Mouse (Mus musculus) mouse trophoblast stem cell (cell line): ENCODE measurements around the gene Camk2g.

Source experiments
- in situ Hi-C, 2 experiments: fragments of 300-500 bp; cut with MseI, MboI; formaldehyde crosslinking; loops; 2 replicates in 1 of 2; 3 replicates in 1 of 2; pipeline ENCODE4 v1.15.1; 2025

The Camk2g gene

GRCm38 (mm10) chr14:20785231-20785630 lies 8.7 kb downstream of the Camk2g start:
- in situ Hi-C loops = no loop called here

DNA sequence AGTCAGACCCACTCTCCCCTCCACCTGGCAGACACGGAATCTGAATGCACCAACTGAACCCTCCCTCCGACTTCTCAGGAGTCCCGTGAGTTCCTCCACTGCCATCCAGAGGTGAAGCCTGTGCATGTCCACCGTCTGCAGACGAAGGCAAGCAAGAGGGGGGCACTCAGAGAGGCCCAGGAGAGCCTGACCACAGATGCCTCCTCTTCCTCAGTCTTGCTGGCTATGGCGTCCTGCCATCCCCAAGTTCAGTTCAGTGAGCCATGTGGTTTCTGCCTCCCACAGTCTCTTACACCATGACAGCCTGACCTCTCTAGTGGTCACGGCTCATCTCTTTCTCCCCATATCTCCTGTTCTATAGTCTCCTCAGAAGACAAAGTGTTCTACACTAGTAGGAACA lies 9.2 kb downstream of the Camk2g start:
- in situ Hi-C loops = no loop called here

DNA sequence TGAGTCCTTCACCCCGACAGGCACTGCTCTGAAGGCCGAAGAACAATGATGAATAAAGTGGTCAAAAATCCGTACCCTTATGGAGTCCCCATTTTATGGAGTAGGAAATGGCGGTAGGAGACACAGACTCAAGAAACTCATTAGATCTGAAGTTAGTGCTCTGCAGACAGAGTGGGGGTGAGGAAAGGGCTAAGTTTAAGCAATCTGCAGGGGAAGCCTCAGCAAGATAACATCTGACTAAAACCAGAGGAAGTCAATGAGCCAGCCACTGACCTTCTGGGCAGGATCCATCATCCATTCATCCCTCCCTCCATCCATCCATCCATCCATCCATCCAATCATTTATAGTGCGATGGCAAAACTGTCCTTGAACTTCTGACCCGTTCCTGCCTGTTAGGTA lies 10.4 kb downstream of the Camk2g start:
- in situ Hi-C loops = no loop called here

DNA sequence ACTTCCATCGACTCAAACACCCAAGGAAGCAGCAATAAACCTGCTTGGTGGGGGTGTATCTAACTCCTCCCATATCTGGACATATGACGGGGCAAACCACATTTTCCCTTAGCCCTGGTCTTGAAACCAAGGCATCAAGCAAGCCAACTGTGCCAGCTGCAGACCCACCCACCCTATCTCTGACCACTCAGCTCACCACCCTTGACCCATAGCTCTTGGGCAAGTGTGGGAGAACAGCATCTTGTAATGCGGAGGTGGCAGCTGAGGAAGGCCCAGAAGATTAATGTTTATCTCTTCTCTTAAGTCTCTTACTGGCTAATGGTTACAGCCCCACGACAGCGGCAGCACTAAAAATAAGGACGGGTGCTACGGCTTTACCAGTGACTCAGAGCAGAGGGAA lies 11.0 kb downstream of the Camk2g start:
- in situ Hi-C loops = no loop called here

DNA sequence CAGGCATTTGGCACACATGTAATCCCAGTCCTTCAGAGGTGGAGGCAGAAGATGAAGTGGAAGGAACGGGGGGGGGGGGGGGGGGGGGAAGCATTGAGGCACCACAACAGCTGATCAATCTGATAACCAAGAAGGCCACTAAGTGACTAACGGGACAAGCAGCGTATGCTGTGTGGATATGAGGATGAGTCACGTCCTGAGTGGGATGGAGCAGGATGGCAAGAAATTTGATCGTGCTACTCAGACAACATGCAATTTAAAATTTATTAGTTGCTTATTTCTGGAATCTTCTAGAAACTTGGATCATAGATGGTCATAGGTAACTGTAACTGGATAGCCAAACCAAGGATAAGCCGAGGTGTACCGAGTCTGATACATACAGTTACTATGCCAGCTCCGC lies 13.7 kb downstream of the Camk2g start:
- in situ Hi-C loops = no loop called here

DNA sequence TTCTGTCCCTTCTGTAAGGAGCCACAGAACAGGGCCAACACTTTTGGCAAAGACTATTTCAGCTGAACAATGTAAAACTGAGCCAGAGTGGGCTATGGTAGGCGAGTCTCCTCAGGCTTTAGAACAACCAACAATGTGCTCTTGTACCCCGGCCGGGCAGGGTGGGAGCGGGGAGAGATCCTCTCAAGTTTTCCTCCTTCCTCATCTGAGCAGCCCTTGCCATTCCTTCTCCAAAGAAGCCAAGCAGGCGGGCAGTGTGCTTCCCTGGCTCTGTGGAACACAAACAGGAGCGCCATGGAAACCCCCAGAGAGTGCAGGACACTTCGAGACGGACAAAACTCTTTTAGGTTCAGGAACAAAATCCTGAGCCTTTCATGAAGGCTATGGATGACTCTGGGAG lies 15.4 kb downstream of the Camk2g start:
- in situ Hi-C loops = no loop called here

- in situ Hi-C loops = no loop called here
These were observed 18.2 kb downstream of the Camk2g start for GRCm38 (mm10) chr14:20775661-20776060.

DNA sequence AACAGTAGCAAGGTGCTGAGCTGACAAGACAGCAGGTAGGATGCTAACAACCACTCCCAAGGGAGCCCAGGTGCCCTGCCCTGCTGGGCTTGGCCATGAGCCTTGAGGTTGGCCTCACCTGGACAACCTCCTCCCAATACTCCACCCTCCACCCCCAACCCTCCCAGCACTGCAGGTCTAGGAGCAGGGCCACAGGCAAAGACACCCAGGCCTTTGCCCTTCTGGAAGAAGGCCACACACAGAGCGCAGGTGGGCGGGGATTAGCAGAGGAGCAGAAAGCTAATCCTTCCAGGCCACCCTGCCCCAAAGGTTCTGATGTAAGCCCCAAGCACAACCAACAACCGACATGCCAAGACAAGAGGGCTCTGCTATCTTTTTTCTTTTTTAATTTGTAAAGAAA lies 20.5 kb downstream of the Camk2g start:
- in situ Hi-C loops = no loop called here

GRCm38 (mm10) chr14:20772808-20773207 lies 21.1 kb downstream of the Camk2g start:
- in situ Hi-C loops = no loop called here

GRCm38 (mm10) chr14:20771941-20772340 lies 21.9 kb downstream of the Camk2g start:
- in situ Hi-C loops = no loop called here

DNA sequence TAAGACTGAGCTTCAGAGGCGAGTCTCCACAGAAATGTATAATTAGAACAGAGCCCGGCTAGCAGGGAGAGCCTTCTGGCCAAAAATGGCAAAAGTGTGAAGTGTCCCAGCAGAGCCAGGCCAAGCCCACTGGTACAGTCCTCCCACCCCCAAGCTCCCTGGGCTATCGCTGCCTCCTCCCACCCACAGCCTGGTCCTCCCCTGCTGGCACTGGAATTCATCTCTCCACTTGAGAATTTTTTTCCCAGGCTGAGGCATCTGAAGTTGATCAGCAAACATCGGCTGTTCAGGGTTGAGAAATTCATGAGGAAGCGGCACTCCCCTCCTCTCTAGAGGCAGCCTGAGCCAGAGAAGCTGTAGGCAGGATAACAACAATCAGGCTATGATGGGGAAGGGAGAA lies 25.3 kb downstream of the Camk2g start:
- in situ Hi-C loops = no loop called here

- in situ Hi-C loops = no loop called here
These were observed 26.0 kb downstream of the Camk2g start for GRCm38 (mm10) chr14:20767936-20768335.

- in situ Hi-C loops = no loop called here
These were observed 28.1 kb downstream of the Camk2g start for GRCm38 (mm10) chr14:20765642-20766258.

DNA sequence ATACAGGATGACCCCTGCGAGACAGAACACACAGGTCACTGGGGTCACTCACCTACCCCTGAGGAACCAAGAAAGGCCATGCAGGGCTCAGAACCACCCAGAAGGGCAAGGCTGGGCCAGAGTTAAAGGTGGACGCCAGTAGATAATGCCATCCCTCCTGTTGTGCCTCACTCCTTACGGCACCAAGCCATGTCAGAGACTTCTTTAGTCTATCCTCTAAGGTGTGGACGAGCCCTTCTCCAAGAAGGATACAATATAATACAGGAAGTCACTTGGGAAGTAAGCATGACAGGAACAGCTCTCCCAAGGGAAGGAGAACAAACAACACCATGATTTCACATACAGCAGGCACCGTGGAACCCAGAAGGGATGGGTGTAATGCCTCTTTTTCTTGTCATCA lies 28.9 kb downstream of the Camk2g start:
- in situ Hi-C loops = no loop called here

- in situ Hi-C loops = no loop called here
These were observed 35.0 kb downstream of the Camk2g start for GRCm38 (mm10) chr14:20758768-20759435.

- in situ Hi-C loops = no loop called here
These were observed 36.4 kb downstream of the Camk2g start for GRCm38 (mm10) chr14:20757370-20757907.

DNA sequence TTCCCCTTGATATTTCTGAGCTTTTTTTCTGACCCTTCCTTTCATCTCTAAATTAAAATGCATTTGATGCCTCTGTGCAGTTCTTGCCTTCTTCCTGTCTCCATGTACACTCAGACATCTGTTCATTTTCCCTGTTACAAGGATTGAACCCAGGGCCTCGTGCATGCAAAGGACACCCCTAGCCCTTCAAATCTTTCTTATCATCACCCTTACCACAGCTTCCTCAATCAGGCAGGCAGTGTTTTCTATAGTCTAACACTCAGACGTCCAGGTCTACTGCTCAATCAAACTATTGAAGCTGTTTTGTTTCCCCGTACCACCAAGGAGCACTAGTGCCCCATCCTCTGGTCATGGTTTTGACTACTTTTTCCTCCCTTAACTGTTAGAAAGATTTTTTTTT lies 40.1 kb downstream of the Camk2g start:
- in situ Hi-C loops = no loop called here

DNA sequence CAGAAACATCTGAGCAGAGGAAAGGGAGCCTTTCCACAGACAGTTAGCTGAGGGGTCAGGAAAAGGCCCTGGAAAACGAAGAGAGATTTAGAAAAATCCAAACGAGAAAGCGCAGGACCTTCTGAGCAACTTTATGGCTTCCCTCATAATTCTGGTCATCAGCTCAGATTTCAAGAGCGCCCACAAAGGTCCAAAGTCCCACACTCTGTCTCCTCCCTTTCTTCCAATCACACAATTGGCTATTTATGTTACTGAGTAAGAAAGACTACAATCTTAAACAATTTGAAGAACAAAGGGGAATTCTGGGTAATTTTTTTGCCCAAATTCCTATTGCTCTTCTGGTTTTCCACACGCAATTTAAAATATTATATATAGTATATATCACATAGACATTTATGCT lies 43.4 kb downstream of the Camk2g start:
- in situ Hi-C loops = no loop called here

GRCm38 (mm10) chr14:20749494-20750051 lies 44.3 kb downstream of the Camk2g start:
- in situ Hi-C loops = no loop called here

DNA sequence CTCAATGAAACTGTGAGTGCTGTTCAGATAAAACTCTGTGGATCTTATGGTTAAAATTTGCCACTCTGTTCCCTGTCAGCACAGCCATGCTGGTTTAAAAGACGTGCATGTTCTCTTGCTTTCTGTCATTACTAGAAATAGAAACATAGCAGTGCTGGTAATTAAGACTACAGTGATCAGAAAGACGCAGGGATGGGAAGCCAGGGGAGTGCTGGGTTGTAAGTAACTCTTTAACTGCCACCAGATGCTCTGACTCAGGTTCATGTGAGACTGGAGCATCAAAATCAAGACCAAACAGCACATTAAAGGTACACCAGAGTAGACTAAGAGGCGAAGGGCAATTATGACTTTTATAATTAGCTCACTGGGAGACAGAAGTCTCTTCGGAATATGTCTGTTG lies 45.5 kb downstream of the Camk2g start:
- in situ Hi-C loops = no loop called here

- in situ Hi-C loops = no loop called here
These were observed 47.0 kb downstream of the Camk2g start for GRCm38 (mm10) chr14:20746935-20747334.

- in situ Hi-C loops = no loop called here
These were observed 50.3 kb downstream of the Camk2g start for GRCm38 (mm10) chr14:20743614-20744013.

- in situ Hi-C loops = no loop called here
These were observed 52.6 kb downstream of the Camk2g start for GRCm38 (mm10) chr14:20741301-20741700.
